Mouse (Mus musculus): ENCODE measurements around the gene Clasp1.

Clasp1 gene

DNA sequence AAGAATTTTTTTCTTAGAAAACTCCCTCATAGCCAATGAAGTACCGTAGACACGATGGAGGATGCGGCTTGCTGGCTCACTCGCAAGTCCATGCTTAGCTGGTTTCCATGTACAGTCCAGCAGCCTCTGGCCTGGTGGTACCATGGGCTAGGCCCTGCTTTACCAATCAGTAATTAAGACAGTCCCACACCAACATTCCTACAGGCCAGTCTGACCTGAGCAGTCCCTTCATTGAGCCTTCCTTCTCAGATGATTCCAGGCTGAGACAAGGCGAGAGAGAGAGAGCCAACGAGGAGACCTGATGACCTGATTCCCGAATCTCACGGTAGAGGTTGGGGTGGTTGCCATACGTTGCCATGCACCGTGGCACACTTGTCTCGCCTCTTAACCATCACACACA lies 111.7 kb downstream of the Clasp1 start:
- WGBS = 97% methylated on average over 11 of the region's 11 CpGs

DNA sequence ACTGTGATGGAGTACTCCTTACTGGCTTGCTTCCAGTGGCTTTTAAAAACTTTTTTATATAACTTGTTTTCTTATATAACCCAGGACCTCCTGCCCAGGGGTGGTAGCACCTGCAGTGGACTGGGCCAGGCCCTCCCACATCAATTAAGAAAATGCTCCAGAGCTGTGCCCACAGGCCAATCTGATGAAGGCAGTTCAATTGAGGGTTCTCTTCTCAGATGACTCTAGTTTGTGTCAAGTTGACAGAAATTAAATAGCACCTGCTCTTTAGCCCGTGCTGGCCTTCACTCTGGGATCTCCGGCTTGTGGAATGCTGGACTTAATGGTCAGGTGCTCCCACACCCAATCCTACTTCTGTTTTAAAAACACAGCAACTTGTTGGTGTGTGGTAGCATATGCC lies 112.8 kb downstream of the Clasp1 start:
- 91% methylated on average over 2 of the region's 2 CpGs for WGBS

DNA sequence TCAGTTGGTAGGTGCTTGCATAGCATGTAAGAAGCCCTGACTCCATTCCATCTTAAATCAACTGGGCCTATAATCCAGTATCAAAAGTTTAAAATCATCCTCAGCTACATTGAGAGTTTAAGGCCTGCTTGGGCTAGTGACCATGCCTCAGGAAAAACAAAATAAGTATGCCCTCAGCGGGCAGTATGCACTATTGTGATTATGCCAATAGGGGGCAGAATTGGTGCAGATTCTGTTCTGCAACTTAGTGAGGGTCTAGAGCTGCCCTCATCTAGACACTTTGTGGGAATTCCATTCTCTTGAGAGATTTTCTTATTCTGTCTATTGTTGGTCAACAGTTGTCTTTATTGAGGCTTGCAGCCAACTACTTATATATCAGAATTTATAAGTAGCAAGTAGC lies 116.9 kb downstream of the Clasp1 start:
- WGBS = 86% methylated on average over 1 of the region's 1 CpGs

DNA sequence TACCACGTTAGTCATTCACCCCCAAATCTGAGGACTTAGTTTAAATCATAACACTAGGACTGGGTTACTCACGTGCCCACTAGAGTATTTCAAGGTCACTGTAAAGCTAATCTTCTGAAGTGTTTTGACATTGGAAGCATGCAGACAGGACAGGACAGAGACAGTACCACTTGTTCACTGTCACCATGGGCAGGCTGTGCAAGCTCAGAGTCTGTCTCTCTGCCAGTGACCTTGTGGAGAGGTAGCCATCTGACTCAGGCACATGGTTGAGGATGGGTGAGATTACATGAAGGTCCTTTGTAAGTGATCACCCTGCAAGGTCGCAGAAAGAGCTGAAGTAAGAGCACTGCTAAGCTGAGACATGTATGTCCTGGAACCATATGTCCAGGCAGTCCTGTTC lies 122.1 kb downstream of the Clasp1 start:
- 86% methylated on average over 3 of the region's 3 CpGs for WGBS

DNA sequence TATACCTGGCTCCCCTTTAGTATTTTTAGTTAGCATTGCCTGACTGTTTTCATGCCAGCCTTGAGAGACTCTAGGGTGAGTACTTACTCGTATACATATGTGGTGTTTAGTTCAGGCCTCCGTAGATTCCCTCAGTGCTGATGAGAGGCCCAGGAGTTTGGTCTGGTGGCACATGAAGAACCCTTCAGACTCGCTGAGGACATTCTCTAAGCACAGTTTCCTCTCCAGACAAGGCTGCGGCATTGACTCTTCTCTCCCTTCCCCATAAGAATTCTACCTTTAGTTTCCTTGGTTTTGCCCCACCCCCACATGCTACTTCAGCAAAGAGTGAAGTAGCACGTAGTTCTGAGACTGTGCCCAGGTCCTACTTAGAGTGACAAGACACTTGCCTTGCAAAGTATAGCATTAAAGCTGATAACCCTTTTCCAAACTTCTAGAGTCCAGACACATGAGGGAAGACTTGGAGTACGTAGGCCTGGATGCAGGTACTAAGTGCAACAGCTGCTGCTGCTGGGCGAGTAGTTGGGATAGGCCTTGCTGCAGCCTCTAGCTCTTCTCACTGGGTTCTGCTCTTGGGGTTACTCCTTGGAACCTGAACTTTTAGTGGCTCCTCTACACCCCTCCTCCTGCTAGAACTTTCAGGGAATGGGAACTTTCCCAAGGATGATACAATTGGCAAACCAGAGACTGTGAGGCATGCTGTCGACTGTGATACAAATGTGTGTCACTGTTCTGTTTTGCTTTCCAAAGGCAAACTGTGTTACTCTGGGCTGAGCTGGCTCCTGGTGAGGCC lies 123.1 kb downstream of the Clasp1 start:
- WGBS = 85% methylated on average over 8 of the region's 8 CpGs

DNA sequence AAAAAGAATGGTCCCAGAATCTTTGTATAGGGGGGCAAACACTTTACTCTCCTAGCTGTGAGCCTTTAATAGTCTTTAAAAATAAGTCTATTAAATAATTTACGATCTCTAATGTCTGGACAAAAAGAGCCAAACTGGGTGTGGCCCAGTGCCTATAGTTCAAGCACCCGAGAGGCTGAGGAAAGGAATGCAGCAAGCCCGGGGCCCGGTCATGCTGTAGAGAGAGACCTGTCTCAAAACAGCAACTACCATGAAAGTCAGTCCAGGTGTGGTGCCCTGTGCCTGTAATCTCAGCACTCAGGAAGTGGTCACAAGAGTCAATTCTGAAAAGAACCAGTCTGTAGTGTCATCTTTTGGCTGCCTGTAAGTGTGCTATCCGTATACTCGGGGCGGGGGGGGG lies 127.4 kb downstream of the Clasp1 start:
- WGBS = 88% methylated on average over 7 of the region's 7 CpGs

DNA sequence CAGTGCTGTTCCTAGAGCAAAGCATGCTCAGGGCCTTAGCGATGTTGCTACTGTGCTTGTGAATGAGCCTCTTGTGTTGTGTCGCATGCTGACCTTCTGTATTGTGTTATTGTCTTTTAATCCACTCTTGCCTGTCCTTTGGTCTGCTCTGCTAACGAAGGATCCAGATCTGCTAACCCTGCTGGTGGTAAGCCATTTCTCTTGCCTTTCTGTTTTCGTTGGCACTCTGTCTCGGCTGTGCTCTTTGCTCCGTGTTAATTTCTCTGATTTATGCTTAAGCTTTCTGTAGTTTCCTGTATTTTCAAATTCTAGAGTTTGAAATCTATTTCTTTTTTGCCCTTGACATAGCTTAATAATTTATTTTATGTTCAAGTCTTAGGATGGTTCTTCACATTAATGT lies 134.3 kb downstream of the Clasp1 start:
- 71% methylated on average over 6 of the region's 6 CpGs for WGBS

DNA sequence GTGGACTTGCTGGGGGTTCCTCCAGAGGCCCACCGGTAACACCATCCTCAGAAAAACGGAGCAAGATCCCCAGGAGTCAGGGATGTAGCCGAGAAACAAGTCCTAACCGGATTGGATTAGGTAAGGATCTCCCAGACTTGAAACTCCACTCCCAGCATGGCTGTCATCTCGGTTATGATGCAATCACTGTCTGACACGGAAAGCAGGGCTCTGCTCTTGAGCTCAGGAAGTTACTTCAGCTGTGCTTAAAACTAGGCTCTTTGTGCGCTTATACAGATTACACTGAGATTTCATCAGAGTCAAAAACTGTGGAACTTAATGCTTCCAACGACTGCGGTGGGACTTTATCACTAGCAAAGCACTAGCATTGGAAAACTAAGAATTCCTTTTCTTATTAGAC lies 136.5 kb downstream of the Clasp1 start:
- WGBS = 82% methylated on average over 9 of the region's 9 CpGs

DNA sequence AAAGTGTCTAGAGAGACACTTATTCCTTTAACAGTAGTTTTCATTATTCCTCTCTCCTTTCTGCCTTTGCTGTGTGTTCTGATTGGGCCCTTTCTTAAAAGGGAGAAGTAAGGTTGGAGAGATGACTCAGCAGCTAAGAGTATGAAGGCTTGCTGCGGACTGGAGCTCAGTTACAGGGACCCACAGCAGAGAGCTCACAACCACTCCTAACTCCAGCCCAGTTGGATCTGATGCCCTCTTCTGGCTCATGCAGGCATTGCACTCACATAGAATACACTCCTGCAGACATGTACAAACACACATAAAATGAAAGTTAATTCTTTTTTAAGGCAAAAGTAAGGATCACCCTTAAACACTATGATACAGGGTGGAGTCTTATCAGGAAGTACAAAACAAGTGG lies 140.4 kb downstream of the Clasp1 start:
- 100% methylated on average over 1 of the region's 1 CpGs for WGBS

DNA sequence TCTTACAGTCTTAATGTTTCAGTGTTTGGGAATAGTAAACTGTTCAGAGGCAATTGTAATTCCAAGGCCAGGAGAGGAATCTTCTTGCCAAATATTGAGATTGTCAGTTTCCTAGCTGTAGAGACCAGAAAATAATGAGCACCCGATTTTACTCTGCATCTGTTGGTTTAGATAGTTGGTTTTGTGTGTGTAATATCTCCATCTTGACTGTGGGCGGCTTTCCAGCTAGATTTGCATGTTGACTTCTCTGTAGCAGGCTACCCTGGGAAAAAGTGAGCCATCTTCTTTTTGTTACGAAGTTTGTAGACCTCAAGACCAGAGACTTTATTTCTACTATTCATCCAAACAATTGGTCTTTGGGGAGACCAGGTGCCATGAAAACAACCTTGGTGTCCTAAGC lies 142.4 kb downstream of the Clasp1 start:
- 73% methylated on average over 3 of the region's 3 CpGs for WGBS

DNA sequence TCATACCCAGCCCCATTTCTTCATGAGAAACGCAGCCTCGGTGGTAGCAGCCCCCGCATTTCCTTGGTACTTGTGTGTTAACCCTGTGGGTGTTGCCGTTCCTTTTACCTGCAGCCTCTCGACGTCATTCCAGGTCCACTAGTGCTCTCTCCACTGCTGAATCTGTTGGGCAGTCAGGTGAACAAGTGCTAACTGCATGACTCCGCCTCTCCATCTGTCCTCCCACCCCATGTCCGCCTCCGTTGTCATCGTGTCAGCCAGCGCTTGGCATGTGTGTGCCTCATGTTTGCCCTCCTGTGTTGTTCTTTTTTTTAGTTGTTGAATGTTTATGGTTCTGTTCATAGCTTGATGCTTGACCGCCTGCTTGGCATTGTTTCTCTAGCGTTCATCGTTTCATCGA lies 147.2 kb downstream of the Clasp1 start:
- WGBS = 63% methylated on average over 15 of the region's 15 CpGs

DNA sequence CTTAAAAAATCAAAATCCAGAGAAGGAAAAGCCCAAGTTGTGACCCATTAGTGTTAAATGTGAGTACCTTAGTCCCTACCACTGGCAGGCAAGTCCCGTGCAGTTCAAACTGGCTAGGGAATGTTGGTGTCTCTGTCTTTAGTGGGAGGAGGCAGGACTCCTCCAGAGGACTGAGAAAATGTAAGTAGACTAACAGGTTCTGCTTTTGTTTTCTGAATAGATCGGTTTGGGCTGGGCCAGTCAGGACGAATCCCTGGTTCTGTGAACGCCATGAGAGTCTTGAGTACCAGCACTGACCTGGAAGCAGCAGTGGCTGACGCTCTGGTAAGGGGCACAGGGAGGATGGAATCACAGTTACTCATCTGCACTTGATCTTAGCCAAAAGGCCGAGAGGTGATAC lies 150.2 kb downstream of the Clasp1 start:
- 90% methylated on average over 6 of the region's 6 CpGs for WGBS

DNA sequence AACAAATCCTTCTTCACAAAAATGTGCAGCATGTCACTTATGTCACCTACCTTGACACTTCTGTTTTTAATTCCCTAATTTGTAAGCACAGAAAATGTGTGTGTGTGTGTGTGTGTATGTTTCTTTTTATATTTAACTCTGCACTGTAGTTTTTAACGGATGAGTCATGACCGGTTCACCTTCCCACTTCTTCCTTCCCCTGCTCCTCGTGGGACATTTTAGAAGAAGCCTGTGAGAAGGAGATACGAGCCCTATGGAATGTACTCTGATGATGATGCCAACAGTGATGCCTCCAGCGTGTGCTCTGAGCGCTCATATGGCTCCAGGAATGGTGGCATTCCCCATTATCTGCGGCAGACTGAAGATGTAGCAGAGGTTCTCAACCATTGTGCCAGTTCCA lies 154.0 kb downstream of the Clasp1 start:
- WGBS = 58% methylated on average over 7 of the region's 7 CpGs

DNA sequence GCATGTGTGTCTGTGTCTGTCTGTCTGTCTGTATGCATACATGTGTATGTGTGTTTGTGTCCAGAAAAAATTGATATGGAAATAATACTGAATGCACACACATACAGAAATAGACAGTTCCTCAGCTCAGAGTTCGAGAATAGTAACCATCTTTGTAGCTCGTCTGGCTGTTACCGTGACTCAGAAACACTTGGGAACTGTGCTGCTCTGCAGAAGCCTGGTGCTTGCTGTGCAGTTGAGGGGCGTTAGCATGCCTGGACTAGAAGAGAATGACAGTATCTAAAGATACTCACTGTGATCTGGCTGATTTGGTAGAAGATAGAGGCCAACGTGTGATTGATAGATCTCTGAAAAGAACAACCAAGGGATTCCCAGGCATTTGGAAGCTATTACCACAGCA lies 159.9 kb downstream of the Clasp1 start:
- 41% methylated on average over 5 of the region's 5 CpGs for WGBS

DNA sequence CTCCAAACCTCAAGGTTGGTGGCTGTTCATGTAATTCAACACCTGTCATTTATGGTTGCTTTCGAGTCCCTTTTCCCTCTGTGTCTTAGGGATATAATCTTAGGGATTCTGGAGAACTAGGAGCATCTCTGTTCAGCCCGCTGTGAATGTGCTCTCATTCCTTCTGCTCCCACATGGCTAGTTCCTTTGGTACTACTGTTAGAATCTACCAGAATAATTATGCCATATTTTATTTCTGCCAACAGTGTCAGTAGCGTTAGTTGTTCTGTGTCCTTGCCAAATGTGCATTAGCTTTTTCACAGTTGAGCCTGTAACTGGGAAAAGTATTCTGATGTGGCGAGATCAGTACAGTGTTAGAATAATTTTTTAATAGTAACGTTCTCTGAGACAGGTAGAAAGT lies 162.3 kb downstream of the Clasp1 start:
- 57% methylated on average over 5 of the region's 5 CpGs for WGBS

DNA sequence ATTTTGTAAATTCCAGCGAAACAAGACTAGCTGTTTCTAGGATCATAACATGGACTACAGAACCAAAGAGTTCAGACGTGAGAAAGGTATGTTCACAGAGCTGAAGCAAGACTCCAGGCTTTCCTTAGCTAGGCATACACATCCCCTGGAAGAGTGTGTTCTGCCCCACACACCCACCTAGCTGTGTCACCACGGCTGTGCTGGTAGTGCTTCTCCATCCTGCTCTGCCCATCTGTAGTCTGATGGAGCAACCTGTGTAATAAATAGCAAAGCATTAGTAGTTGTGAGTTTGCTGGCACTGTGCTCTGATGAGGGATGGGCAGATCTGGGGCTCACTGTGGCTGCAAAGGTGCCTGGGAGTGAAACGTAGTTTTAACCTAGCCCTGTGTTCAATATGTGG lies 163.2 kb downstream of the Clasp1 start:
- WGBS = 71% methylated on average over 4 of the region's 4 CpGs

DNA sequence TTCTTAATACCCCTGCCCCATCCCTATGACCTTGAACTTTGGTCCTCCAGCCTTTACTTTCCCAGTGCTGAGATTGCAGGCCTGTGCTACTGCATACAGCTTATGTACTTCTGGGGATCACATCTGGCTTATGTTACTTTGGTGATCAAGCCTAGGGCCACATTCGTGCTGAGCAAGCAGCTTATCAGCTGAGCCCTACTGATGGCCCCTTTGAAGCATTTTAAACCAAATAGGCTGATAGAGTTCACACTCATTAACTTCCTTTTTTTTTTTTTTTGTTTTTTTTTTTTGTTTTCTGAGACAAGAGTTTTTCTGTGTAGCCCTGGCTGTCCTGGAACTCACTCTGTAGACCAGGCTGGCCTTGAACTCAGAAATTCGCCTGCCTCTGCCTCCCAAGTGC lies 164.2 kb downstream of the Clasp1 start:
- 95% methylated on average over 2 of the region's 2 CpGs for WGBS

DNA sequence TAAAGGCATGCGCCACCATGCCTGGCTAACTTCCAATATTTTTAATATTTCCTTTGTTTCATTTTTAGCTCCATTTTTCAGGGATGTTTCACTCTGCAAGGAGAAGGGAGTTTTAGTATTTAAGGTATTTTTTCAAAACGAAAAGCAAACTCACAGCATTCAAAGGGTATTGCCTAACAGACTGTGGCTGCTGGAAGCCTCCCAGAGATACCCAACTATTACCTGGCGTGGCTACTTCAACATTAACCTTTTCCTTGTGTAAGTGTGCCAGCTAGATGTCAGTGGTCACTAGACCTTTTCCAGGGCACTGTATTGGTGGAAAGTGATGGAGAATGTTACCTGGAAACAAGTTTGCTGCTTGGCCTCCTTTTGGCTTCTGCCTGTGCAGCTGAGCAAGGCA lies 164.6 kb downstream of the Clasp1 start:
- 82% methylated on average over 3 of the region's 3 CpGs for WGBS

DNA sequence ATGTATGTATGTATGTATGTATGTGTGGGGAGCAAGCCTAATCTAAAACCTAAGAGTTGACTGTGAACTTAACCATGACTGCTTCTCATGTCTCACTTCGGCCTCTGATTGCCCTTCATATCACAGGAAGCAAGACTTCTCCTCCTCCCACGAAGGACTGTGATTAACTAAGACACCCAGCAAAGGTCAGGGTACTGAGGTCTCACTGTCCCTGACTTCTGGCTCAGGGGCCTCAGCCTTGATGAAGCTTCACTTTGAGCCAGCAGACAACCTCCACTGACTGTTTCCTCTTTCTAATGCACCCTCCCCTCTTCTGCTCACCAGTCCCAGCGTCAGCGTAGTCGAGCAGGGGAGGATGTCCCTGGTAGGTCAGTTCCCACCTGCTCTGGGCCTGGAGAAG lies 166.1 kb downstream of the Clasp1 start:
- 89% methylated on average over 5 of the region's 5 CpGs for WGBS

DNA sequence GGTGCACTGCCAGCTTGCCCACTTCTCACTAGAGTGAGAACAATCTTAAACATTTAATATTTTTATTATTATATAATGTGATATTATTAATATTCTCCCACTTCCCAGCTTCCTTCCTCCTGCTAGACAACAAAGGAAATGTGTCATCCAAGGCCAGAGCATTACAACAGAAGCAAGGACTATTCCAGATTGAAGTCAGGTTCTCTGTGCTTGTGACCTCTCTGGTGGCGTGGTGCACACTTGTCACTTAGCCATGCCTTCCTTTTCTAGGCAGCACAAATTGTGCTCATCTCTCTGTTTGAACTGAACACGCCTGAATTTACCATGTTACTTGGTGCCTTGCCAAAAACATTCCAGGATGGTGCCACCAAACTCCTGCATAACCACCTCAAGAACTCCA lies 170.9 kb downstream of the Clasp1 start:
- WGBS = 84% methylated on average over 2 of the region's 2 CpGs

DNA sequence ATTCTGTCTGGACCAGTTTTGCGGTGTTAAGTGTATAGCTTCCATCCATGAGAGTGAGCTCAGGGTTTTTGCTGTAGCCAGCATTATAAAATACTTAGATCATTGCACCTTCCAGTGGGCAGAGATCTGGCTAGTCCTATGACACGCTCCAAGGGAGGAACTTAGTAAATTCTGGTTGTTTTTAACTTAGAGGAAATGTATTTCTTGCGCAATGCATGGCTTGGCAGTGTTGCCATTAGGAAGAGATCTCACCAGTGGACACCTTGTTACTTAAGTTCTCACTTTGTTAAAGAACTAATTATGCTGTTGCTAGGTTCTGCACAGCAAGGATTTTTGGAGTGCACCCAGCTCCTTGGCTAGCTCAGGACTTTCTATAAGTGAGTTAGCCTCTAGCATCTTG lies 178.8 kb downstream of the Clasp1 start:
- WGBS = 83% methylated on average over 3 of the region's 3 CpGs

DNA sequence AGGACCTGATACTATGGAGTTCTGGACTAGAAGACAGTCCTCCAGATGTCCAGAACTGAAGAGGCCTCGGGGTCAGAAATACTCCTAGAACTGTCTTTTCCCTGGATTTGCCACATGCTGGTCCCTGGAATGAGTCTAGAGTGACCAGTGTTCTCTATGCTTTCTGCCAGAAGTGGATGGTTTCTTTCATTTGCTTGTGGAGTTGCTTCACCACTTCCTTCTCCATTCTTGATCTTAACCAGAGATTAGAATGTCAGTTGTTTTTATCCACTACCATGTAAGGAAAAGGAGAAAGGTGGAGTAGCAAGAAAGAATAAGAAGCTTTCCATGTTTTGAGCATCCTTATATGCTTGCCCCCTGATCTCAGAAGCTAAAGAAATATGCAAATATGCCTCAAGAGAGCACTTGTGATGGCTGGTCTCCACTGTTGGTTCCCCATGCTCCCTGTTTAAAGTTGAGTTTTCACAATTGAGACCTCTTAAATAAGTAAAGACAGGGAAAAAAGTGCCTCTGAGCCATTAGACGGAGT lies 191.4 kb downstream of the Clasp1 start:
- WGBS = 95% methylated on average over 2 of the region's 2 CpGs

DNA sequence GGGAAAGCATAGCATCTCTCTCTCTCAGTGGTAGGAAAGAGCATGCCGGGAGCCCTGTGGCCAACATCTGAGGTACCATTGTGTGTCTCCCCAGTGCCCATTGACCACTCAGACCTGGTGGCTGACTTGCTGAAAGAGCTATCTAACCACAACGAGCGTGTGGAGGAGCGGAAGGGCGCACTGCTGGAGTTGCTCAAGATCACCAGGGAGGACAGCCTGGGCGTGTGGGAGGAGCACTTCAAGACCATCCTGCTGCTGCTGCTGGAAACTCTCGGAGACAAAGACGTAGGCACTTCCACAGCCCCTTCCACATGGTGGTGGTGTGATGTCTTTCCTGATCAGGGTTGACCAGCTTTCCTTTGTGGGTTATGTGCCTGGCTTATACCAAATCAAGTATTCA lies 192.3 kb downstream of the Clasp1 start:
- WGBS = 87% methylated on average over 8 of the region's 8 CpGs

DNA sequence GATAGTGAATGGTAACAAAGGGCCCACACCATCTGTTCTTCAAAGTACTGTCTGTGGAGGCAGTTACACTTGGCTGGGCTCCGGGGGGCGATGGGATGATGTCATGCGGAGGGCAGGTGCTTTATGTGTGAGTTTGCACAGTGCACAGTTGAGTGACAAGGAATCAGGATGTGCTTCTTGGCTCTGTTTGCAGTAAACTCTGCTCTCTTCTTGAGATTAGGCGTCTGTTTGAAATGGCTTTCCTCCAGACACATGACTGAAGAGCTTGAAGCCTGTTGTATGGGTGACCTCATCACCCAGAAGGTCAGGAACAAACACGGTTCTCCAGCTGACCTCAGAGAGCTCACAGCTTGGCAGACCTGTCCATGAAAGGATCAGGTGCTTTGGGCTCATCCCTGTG lies 200.9 kb downstream of the Clasp1 start:
- WGBS = 59% methylated on average over 5 of the region's 5 CpGs

Measured in cerebral cortex, adult 2 months (tissue).